Mouse (Mus musculus): ENCODE data around the gene Hist1h2ag. TPM values are rescaled to one million over a fixed set of nuclear protein-coding genes. Genes with fewer than 3 reads are reported as not detected.

Gene Hist1h2ag
- total RNA-seq, 1 experiment, result 786 TPM

- TF ChIP-seq CHD2 (IDR thresholded peaks at IDR 0.05; ENCODE audit: low read depth, low read length) (no peak), ZC3H11A (IDR thresholded peaks at IDR 0.05; ENCODE audit: borderline replicate concordance, low read depth, low read length) (no peak), HCFC1 (IDR thresholded peaks at IDR 0.05; ENCODE audit: borderline replicate concordance, insufficient read depth, low read length) (no peak), MAFK (IDR thresholded peaks at IDR 0.05; ENCODE audit: insufficient read depth, low read depth, low read length) (no peak), ZNF384 (IDR thresholded peaks at IDR 0.05; ENCODE audit: low read depth, low read length) (no peak)
- Histone ChIP-seq H3K9me3 (ENCODE audit: control insufficient read depth, insufficient read depth, low read depth, low read length) (no peaks in the 10 kb centered on the region), H3K4me1 (ENCODE audit: control insufficient read depth in 2 of 2, insufficient read depth in 2 of 2, low read length in 2 of 2, poor library complexity in 1 of 2) (peaks cover 0 to 4% of the 10 kb centered on the region in 2 experiments; a peak in 1 of 4 replicates), H3K4me3 (ENCODE audit: insufficient read depth in 1 of 2, low read depth in 1 of 2, low read length in 2 of 2, poor library complexity in 1 of 2, severe bottlenecking in 1 of 2) (no peak overlapping the region), H3K36me3 (ENCODE audit: control insufficient read depth, insufficient read depth, low read length, poor library complexity, severe bottlenecking) (no peaks in the 10 kb centered on the region), H3K27ac (ENCODE audit: insufficient read depth, low read depth, low read length, poor library complexity, severe bottlenecking) (no peak overlapping the region), H3K9ac (ENCODE audit: insufficient read depth, low read depth, low read length, poor library complexity, severe bottlenecking) (no peak overlapping the region)
- in situ Hi-C loops (cut with MboI; ENCODE audit: low sequenced_read_pairs in 2 of 2, unreplicated experiment in 2 of 2), result loop anchor here in 1 of 2 experiments (25.0 kb wide), 1 partner anchor 751 kb away; no protein-coding TSS in a partner anchor
- DNase-seq (ENCODE audit: low read depth, low spot score), result no peak
Observed at GRCm38 (mm10) chr13:22013716-22014115, 29.0 kb downstream of the Hist1h2ag start.

- TF ChIP-seq MAFK (IDR thresholded peaks at IDR 0.05; ENCODE audit: insufficient read depth, low read depth, low read length) (no peak), ZNF384 (IDR thresholded peaks at IDR 0.05; ENCODE audit: low read depth, low read length) (no peak), CHD2 (IDR thresholded peaks at IDR 0.05; ENCODE audit: low read depth, low read length) (no peak), ZC3H11A (IDR thresholded peaks at IDR 0.05; ENCODE audit: borderline replicate concordance, low read depth, low read length) (no peak), HCFC1 (IDR thresholded peaks at IDR 0.05; ENCODE audit: borderline replicate concordance, insufficient read depth, low read length) (no peak)
- H3K27ac ChIP-seq (ENCODE audit: insufficient read depth, low read depth, low read length, poor library complexity, severe bottlenecking), result no peak within 1 kb of the TSS
- no peaks in the 10 kb centered on the region for H3K9me3 ChIP-seq (ENCODE audit: control insufficient read depth, insufficient read depth, low read depth, low read length)
- no peak within 1 kb of the TSS for H3K9ac ChIP-seq (ENCODE audit: insufficient read depth, low read depth, low read length, poor library complexity, severe bottlenecking)
- DNase-seq (ENCODE audit: low read depth, low spot score), result no peak
- in situ Hi-C loops (cut with MboI; ENCODE audit: low sequenced_read_pairs in 2 of 2, unreplicated experiment in 2 of 2), result loop anchor here in 1 of 2 experiments (5.0 to 25.0 kb wide), 2 partner anchors 37 to 747 kb away; no protein-coding TSS in a partner anchor
- H3K4me3 ChIP-seq (ENCODE audit: insufficient read depth in 1 of 2, low read depth in 1 of 2, low read length in 2 of 2, poor library complexity in 1 of 2, severe bottlenecking in 1 of 2), result no peak within 1 kb of the TSS
- H3K4me1 ChIP-seq (ENCODE audit: control insufficient read depth in 2 of 2, insufficient read depth in 2 of 2, low read length in 2 of 2, poor library complexity in 1 of 2), result peaks cover 0 to 4% of the 10 kb centered on the region in 2 experiments; a peak in 1 of 4 replicates
- no peaks in the 10 kb centered on the region for H3K36me3 ChIP-seq (ENCODE audit: control insufficient read depth, insufficient read depth, low read length, poor library complexity, severe bottlenecking)
Observed at GRCm38 (mm10) chr13:22009642-22010041, 33.1 kb downstream of the Hist1h2ag start, which contains the start of gene Prss16. Prss16 (minus strand) TSS chr13:22009742.

DNA sequence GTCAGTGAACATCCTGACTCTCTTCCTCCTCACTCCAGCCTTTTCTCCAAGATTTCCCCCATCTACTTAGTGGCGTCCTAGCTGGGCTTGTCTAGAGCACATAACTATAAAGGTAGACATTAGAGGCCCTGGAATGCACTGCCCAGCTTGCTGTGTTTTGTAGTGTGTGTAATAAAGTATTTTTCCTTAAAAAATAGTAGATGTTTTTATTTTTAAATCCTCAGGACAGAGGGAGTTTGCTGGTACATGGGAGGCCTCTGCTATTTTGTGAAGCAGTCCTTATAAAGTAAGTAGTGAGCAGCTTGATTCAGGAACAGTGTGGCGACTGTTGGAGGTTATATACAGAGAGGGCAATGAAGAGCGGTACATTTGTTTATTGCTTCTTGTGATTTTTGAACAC, 34.0 kb downstream of the Hist1h2ag start:
- Histone ChIP-seq H3K36me3 (ENCODE audit: control insufficient read depth, insufficient read depth, low read length, poor library complexity, severe bottlenecking) (no peaks in the 10 kb centered on the region), H3K27ac (ENCODE audit: insufficient read depth, low read depth, low read length, poor library complexity, severe bottlenecking) (no peak overlapping the region), H3K4me1 (ENCODE audit: control insufficient read depth in 2 of 2, insufficient read depth in 2 of 2, low read length in 2 of 2, poor library complexity in 1 of 2) (no peaks in the 10 kb centered on the region), H3K4me3 (ENCODE audit: insufficient read depth in 1 of 2, low read depth in 1 of 2, low read length in 2 of 2, poor library complexity in 1 of 2, severe bottlenecking in 1 of 2) (no peak overlapping the region), H3K9me3 (ENCODE audit: control insufficient read depth, insufficient read depth, low read depth, low read length) (no peaks in the 10 kb centered on the region), H3K9ac (ENCODE audit: insufficient read depth, low read depth, low read length, poor library complexity, severe bottlenecking) (no peak overlapping the region)
- in situ Hi-C loops (cut with MboI; ENCODE audit: low sequenced_read_pairs in 2 of 2, unreplicated experiment in 2 of 2), result loop anchor here in 1 of 2 experiments (5.0 to 25.0 kb wide), 2 partner anchors 36 to 746 kb away; no protein-coding TSS in a partner anchor
- TF ChIP-seq MAFK (IDR thresholded peaks at IDR 0.05; ENCODE audit: insufficient read depth, low read depth, low read length) (no peak), CHD2 (IDR thresholded peaks at IDR 0.05; ENCODE audit: low read depth, low read length) (no peak), HCFC1 (IDR thresholded peaks at IDR 0.05; ENCODE audit: borderline replicate concordance, insufficient read depth, low read length) (no peak), ZC3H11A (IDR thresholded peaks at IDR 0.05; ENCODE audit: borderline replicate concordance, low read depth, low read length) (no peak), ZNF384 (IDR thresholded peaks at IDR 0.05; ENCODE audit: low read depth, low read length) (no peak)
- no peak for DNase-seq (ENCODE audit: low read depth, low spot score)

DNA sequence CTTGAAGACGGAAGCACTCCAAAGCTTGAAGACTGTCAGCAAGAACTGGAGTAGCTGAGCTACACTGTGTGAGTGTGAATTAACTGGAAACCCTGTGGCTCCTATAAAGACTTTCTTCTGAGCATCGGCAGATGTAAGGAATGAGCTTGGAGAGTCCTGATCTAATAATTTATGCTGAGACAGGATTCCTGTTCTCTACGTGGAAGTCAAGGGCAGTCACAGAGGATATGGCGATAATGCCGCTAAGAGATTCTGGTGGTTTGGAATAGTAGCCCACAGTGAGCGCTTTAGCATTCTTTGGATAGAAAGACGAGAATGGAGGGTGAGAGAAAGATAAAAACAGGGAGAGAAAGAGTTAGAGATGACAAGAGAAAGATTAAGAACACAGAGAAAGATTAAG, 34.9 kb downstream of the Hist1h2ag start:
- Histone ChIP-seq H3K36me3 (ENCODE audit: control insufficient read depth, insufficient read depth, low read length, poor library complexity, severe bottlenecking) (no peaks in the 10 kb centered on the region), H3K4me3 (ENCODE audit: insufficient read depth in 1 of 2, low read depth in 1 of 2, low read length in 2 of 2, poor library complexity in 1 of 2, severe bottlenecking in 1 of 2) (no peak overlapping the region), H3K4me1 (ENCODE audit: control insufficient read depth in 2 of 2, insufficient read depth in 2 of 2, low read length in 2 of 2, poor library complexity in 1 of 2) (no peaks in the 10 kb centered on the region), H3K9me3 (ENCODE audit: control insufficient read depth, insufficient read depth, low read depth, low read length) (no peaks in the 10 kb centered on the region), H3K27ac (ENCODE audit: insufficient read depth, low read depth, low read length, poor library complexity, severe bottlenecking) (no peak overlapping the region), H3K9ac (ENCODE audit: insufficient read depth, low read depth, low read length, poor library complexity, severe bottlenecking) (no peak overlapping the region)
- no peak for DNase-seq (ENCODE audit: low read depth, low spot score)
- in situ Hi-C loops (cut with MboI; ENCODE audit: low sequenced_read_pairs in 2 of 2, unreplicated experiment in 2 of 2), result loop anchor here in 1 of 2 experiments (5.0 to 25.0 kb wide), 2 partner anchors 36 to 746 kb away; no protein-coding TSS in a partner anchor
- no peak for TF ChIP-seq HCFC1 (IDR thresholded peaks at IDR 0.05; ENCODE audit: borderline replicate concordance, insufficient read depth, low read length)
- no peak for TF ChIP-seq ZC3H11A (IDR thresholded peaks at IDR 0.05; ENCODE audit: borderline replicate concordance, low read depth, low read length)
- no peak for TF ChIP-seq ZNF384 (IDR thresholded peaks at IDR 0.05; ENCODE audit: low read depth, low read length)
- TF ChIP-seq CHD2 (IDR thresholded peaks at IDR 0.05; ENCODE audit: low read depth, low read length), result no peak
- no peak for TF ChIP-seq MAFK (IDR thresholded peaks at IDR 0.05; ENCODE audit: insufficient read depth, low read depth, low read length)
